Mouse (Mus musculus) ES-Bruce4 (cell line): Measurements from ENCODE around the gene Btbd35f18. TPM values are rescaled to one million over a fixed set of nuclear protein-coding genes. Genes with fewer than 3 reads are reported as not detected.
"Not testable (repeated sequence)": the region's sequence is repeated elsewhere in the genome, so short reads cannot be mapped to it uniquely, and the experiment has no call there.

Source experiments
- H3K27ac ChIP-seq: 2 replicates; pipeline ENCODE4 v1.5.1; 2012; ENCODE audit warnings: low read length, inconsistent platforms; ENCODE audit not compliant: insufficient read depth
- H3K27me3 ChIP-seq: 2 replicates; pipeline ENCODE4 v1.6.1; 2012; ENCODE audit warnings: mild to moderate bottlenecking, low read length, inconsistent platforms; ENCODE audit not compliant: control insufficient read depth, poor library complexity, insufficient read depth, severe bottlenecking
- H3K36me3 ChIP-seq: 2 replicates; pipeline ENCODE4 v1.6.1; 2012; ENCODE audit warnings: inconsistent platforms, mild to moderate bottlenecking, low read length, moderate library complexity; ENCODE audit not compliant: control insufficient read depth, poor library complexity, insufficient read depth, severe bottlenecking
- H3K4me1 ChIP-seq: one replicate; pipeline ENCODE4 v1.8.1; 2011; ENCODE audit warnings: low read length; ENCODE audit not compliant: control insufficient read depth, insufficient read depth
- H3K4me3 ChIP-seq: 2 replicates; pipeline ENCODE4 v1.5.1; 2011; ENCODE audit warnings: low read depth, mild to moderate bottlenecking, low read length
- H3K9ac ChIP-seq: 2 replicates; pipeline ENCODE4 v1.6.1; 2012; ENCODE audit warnings: low read depth, mild to moderate bottlenecking, inconsistent platforms; ENCODE audit not compliant: poor library complexity, severe bottlenecking
- H3K9me3 ChIP-seq: replicated peaks from 2 replicates; pipeline ENCODE4 v1.6.1; 2012; ENCODE audit warnings: mild to moderate bottlenecking, low read length, inconsistent platforms; ENCODE audit not compliant: control insufficient read depth, poor library complexity, insufficient read depth, severe bottlenecking
- polyA plus RNA-seq: library from polyadenylated mRNA; stranded (reverse); fragments of >200 nt; gene quantifications from 2 replicates; pipeline ENCODE4 v1.2.4, GENCODE M21; 2011; ENCODE audit warnings: low read depth; ENCODE audit not compliant: missing spikeins, insufficient read depth, insufficient read length

The Btbd35f18 gene
- not detected in 2 replicates for polyA plus RNA-seq

DNA sequence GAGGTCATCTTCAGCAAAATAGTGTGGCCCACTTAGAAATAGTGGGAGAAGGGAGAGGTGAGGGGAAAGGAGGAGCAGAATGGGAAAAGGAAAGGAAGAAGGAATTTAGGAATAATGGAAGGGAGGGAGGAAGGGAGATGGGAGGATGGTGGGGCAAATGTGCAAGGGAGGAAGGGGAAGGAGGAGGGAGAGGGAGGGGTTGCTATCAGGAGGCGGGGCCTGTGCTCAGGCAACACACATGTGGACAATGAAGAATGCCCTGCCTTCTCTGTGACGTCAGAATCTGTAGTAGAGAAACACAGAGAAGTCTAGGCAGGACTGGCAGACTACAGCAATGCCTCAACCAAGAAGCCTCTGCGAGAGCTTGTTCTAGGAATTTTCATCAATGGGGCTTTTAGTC, at the start of gene Btbd35f18:
Btbd35f18 (plus strand) TSS at position 301 of the 400 bp plus-strand sequence.
- not testable (repeated sequence) for H3K4me1 ChIP-seq, H3K4me3 ChIP-seq, H3K9me3 ChIP-seq, H3K27me3 ChIP-seq, H3K9ac ChIP-seq, H3K27ac ChIP-seq, H3K36me3 ChIP-seq

Other genes starting within 250 kb of the Btbd35f18 start
- gene Btbd35f10, start 52.7 kb downstream of the Btbd35f18 start, polyA plus RNA-seq = not detected in 2 replicates